Mouse (Mus musculus) hindbrain, embryonic 11.5 days (tissue): Measurements from ENCODE around the gene Timp3. TPM values are rescaled to one million over a fixed set of nuclear protein-coding genes. Genes with fewer than 3 reads are reported as not detected.

ENCODE experiments used
- ATAC-seq: fragments of 200-750 bp; cut with Nextera tagmentation; 2 replicates; pipeline ENCODE4 v1.8.0; 2017; ENCODE audit warnings: mild to moderate bottlenecking, moderate TSS enrichment, moderate library complexity; ENCODE audit not compliant: low FRiP score
- DNase-seq: peaks from one replicate; pipeline ENCODE4 v3.0.0-alpha.2; 2015; ENCODE audit warnings: low spot score
- H3K27ac ChIP-seq: fragments of 300-500 bp; sonication (generic); 2 replicates; pipeline ENCODE4 v1.5.1; 2014; ENCODE audit warnings: mild to moderate bottlenecking, low read depth, low read length
- H3K27me3 ChIP-seq: fragments of 300-500 bp; sonication (generic); 2 replicates; pipeline ENCODE4 v1.6.1; 2014; ENCODE audit warnings: mild to moderate bottlenecking, low read length, moderate library complexity, mixed read lengths; ENCODE audit not compliant: control insufficient read depth, insufficient read depth
- H3K36me3 ChIP-seq: fragments of 300-500 bp; sonication (generic); 2 replicates; pipeline ENCODE4 v1.6.1; 2014; ENCODE audit warnings: mild to moderate bottlenecking, low read length, moderate library complexity, mixed read lengths; ENCODE audit not compliant: control insufficient read depth, insufficient read depth
- H3K4me1 ChIP-seq: fragments of 300-500 bp; sonication (generic); replicated peaks from 2 replicates; pipeline ENCODE4 v1.6.1; 2014; ENCODE audit warnings: low read length, mixed read lengths; ENCODE audit not compliant: control insufficient read depth, insufficient read depth
- H3K4me2 ChIP-seq: fragments of 300-500 bp; sonication (generic); replicated peaks from 2 replicates; pipeline ENCODE4 v1.6.1; 2014; ENCODE audit warnings: mild to moderate bottlenecking, low read depth, low read length
- H3K4me3 ChIP-seq: fragments of 300-500 bp; sonication (generic); 2 replicates; pipeline ENCODE4 v1.5.1; 2014; ENCODE audit warnings: low read depth, low read length
- H3K9ac ChIP-seq: fragments of 300-500 bp; sonication (generic); 2 replicates; pipeline ENCODE4 v1.6.1; 2014; ENCODE audit warnings: low read depth, low read length
- H3K9me3 ChIP-seq: fragments of 300-500 bp; sonication (generic); 2 replicates; pipeline ENCODE4 v1.6.1; 2016; ENCODE audit warnings: low read length; ENCODE audit not compliant: control insufficient read depth
- WGBS: fragments of 180-500 bp; shearing (Covaris S2); extraction: QIAGEN DNeasy Blood & Tissue Kit; methylation state at CpG from one replicate; pipeline ENCODE4 v1.1.7; 2014; 5-methylcytosine and 5-hydroxymethylcytosine counted together
- polyA plus RNA-seq: library from polyadenylated mRNA; unstranded; fragments of >200 nt; fragmentation: Nextera tagmentation; extraction: Ambion mirVana; gene quantifications from 2 replicates; pipeline ENCODE4 v1.2.1, GENCODE M21; 2014

Gene Timp3
- polyA plus RNA-seq, 1 experiment from 2014 or later = 31.6 TPM

- Histone ChIP-seq H3K9me3 (no peaks in the 10 kb centered on the region), H3K4me2 (no peak overlapping the region), H3K4me1 (no peaks in the 10 kb centered on the region), H3K36me3 (no peaks in the 10 kb centered on the region), H3K27ac (no peak overlapping the region), H3K9ac (no peak overlapping the region), H3K4me3 (no peak overlapping the region), H3K27me3 (no peaks in the 10 kb centered on the region)
- ATAC-seq = no peak
- DNase-seq = no peak
- 76% methylated on average over 5 of the region's 5 CpGs for WGBS
Observed at GRCm38 (mm10) chr10:86387821-86388440, 87.8 kb downstream of the Timp3 start.

DNA sequence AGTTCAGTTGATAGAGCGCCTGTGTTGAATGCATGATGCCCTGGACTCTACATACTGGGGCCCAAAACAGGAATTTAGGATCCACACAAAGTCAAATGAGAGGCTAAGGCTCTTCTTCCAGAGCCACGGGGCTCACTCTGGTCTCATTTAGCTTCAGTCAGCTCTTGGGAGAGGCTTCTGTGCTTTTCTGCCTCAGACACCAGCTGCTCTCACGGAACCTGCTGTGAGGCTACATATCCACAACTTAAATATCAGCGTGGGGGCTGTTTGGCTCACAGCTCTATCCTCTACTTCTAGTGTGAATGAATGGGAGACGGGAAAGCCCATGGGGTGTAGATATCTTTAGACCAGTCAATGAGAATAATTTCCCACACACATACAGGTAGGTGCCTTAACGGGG is 88.6 kb downstream of the Timp3 start:
- Histone ChIP-seq H3K27me3 (no peaks in the 10 kb centered on the region), H3K36me3 (no peaks in the 10 kb centered on the region), H3K4me2 (no peak overlapping the region), H3K4me3 (no peak overlapping the region), H3K27ac (no peak overlapping the region), H3K9me3 (no peaks in the 10 kb centered on the region), H3K4me1 (no peaks in the 10 kb centered on the region), H3K9ac (no peak overlapping the region)
- DNase-seq = no peak
- no peak for ATAC-seq
- 78% methylated on average over 6 of the region's 6 CpGs for WGBS

DNA sequence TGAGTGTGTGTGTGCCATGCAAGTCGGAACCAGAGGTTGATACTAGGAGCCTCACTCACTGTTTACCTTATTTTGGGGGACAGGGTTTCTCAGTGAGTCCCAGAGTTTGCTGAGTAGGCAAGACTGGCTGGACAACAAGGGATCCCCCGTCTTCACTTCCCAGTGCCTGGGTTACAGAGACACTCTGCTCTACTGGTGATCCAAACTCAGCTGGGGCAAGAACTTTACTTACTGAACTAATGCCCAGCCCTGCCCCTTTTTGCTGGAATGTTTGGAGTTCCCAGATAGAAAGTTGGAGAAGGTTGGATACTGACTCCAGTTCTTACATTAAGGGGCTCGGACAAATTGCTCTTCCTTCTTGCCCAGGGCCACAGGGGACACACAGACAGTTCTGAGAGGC is 89.2 kb downstream of the Timp3 start:
- no peaks in the 10 kb centered on the region for H3K4me1 ChIP-seq
- ATAC-seq = no peak
- no peak overlapping the region for H3K9ac ChIP-seq
- H3K36me3 ChIP-seq = no peaks in the 10 kb centered on the region
- no peak overlapping the region for H3K4me3 ChIP-seq
- no peak overlapping the region for H3K4me2 ChIP-seq
- WGBS = 90% methylated on average over 3 of the region's 3 CpGs
- no peaks in the 10 kb centered on the region for H3K9me3 ChIP-seq
- no peak for DNase-seq
- no peaks in the 10 kb centered on the region for H3K27me3 ChIP-seq
- no peak overlapping the region for H3K27ac ChIP-seq

- Histone ChIP-seq H3K4me2 (no peak overlapping the region), H3K4me1 (no peaks in the 10 kb centered on the region)
- 54% methylated on average over 2 of the region's 2 CpGs for WGBS
Observed at GRCm38 (mm10) chr10:86389913-86390312, 89.7 kb downstream of the Timp3 start.

GRCm38 (mm10) chr10:86392399-86392798 is 92.2 kb downstream of the Timp3 start:
- WGBS = 85% methylated on average over 3 of the region's 3 CpGs

More at GRCm38 (mm10) chr10:86389913-86390312, 89.7 kb downstream of the Timp3 start:
- no peak for ATAC-seq
- H3K36me3 ChIP-seq = no peaks in the 10 kb centered on the region
- H3K27ac ChIP-seq = no peak overlapping the region
- no peak overlapping the region for H3K4me3 ChIP-seq
- no peak for DNase-seq
- no peak overlapping the region for H3K9ac ChIP-seq
- no peaks in the 10 kb centered on the region for H3K9me3 ChIP-seq
- H3K27me3 ChIP-seq = no peaks in the 10 kb centered on the region

GRCm38 (mm10) chr10:86397577-86398346 is 97.6 kb downstream of the Timp3 start:
- no peaks in the 10 kb centered on the region for H3K4me1 ChIP-seq
- H3K9ac ChIP-seq = no peak overlapping the region
- no peak overlapping the region for H3K27ac ChIP-seq
- WGBS = 86% methylated on average over 4 of the region's 4 CpGs
- no peaks in the 10 kb centered on the region for H3K36me3 ChIP-seq
- ATAC-seq = no peak
- no peak overlapping the region for H3K4me2 ChIP-seq
- H3K9me3 ChIP-seq = no peaks in the 10 kb centered on the region
- H3K27me3 ChIP-seq = no peaks in the 10 kb centered on the region
- DNase-seq = no peak
- H3K4me3 ChIP-seq = no peak overlapping the region

More at GRCm38 (mm10) chr10:86392399-86392798, 92.2 kb downstream of the Timp3 start:
- H3K9me3 ChIP-seq = no peaks in the 10 kb centered on the region
- H3K4me3 ChIP-seq = no peak overlapping the region
- H3K36me3 ChIP-seq = no peaks in the 10 kb centered on the region
- H3K4me2 ChIP-seq = no peak overlapping the region
- no peak overlapping the region for H3K9ac ChIP-seq
- no peak overlapping the region for H3K27ac ChIP-seq
- H3K4me1 ChIP-seq = no peaks in the 10 kb centered on the region
- DNase-seq (no peak), ATAC-seq (no peak)
- no peaks in the 10 kb centered on the region for H3K27me3 ChIP-seq

GRCm38 (mm10) chr10:86398347-86398720 is 98.2 kb downstream of the Timp3 start:
- DNase-seq (no peak), ATAC-seq (no peak)
- WGBS = 57% methylated on average over 2 of the region's 2 CpGs
- Histone ChIP-seq H3K36me3 (no peaks in the 10 kb centered on the region), H3K9ac (no peak overlapping the region), H3K27me3 (no peaks in the 10 kb centered on the region), H3K4me1 (no peaks in the 10 kb centered on the region), H3K4me2 (no peak overlapping the region), H3K27ac (no peak overlapping the region), H3K4me3 (no peak overlapping the region), H3K9me3 (no peaks in the 10 kb centered on the region)
